Mouse (Mus musculus) limb, embryonic 12.5 days (tissue): ENCODE data around the gene Dnajc22. TPM values are rescaled to one million over a fixed set of nuclear protein-coding genes. Genes with fewer than 3 reads are reported as not detected.
A peak's percentile ranks its signal among the peaks of the same experiment; 100 is the strongest.
"Not testable (repeated sequence)": the region's sequence is repeated elsewhere in the genome, so short reads cannot be mapped to it uniquely, and the experiment has no call there.

Source experiments
- ATAC-seq: fragments of 200-750 bp; cut with Nextera tagmentation; 2 replicates; pipeline ENCODE4 v1.8.0; 2017; ENCODE audit warnings: low read depth, moderate TSS enrichment; ENCODE audit not compliant: insufficient number of reproducible peaks, insufficient read depth, low FRiP score, low TSS enrichment
- H3K27ac ChIP-seq: fragments of 300-500 bp; sonication (generic); 2 replicates; pipeline ENCODE4 v1.5.1; 2016; ENCODE audit warnings: mild to moderate bottlenecking, moderate library complexity
- H3K27me3 ChIP-seq: fragments of 300-500 bp; sonication (generic); 2 replicates; pipeline ENCODE4 v1.6.1; 2016; ENCODE audit warnings: mild to moderate bottlenecking, moderate library complexity
- H3K36me3 ChIP-seq: fragments of 300-500 bp; sonication (generic); 2 replicates; pipeline ENCODE4 v1.6.1; 2016; ENCODE audit warnings: mild to moderate bottlenecking, moderate library complexity
- H3K4me1 ChIP-seq: fragments of 300-500 bp; sonication (generic); replicated peaks from 2 replicates; pipeline ENCODE4 v1.6.1; 2016
- H3K4me2 ChIP-seq: fragments of 300-500 bp; sonication (generic); 2 replicates; pipeline ENCODE4 v1.6.1; 2016; ENCODE audit warnings: mild to moderate bottlenecking, moderate library complexity
- H3K4me3 ChIP-seq: fragments of 300-500 bp; sonication (generic); replicated peaks from 2 replicates; pipeline ENCODE4 v1.5.1; 2016; ENCODE audit warnings: mild to moderate bottlenecking
- H3K9ac ChIP-seq: fragments of 300-500 bp; sonication (generic); replicated peaks from 2 replicates; pipeline ENCODE4 v1.6.1; 2016; ENCODE audit warnings: mild to moderate bottlenecking, moderate library complexity
- H3K9me3 ChIP-seq: fragments of 300-500 bp; sonication (generic); 2 replicates; pipeline ENCODE4 v1.6.1; 2016; ENCODE audit warnings: mild to moderate bottlenecking, moderate library complexity
- WGBS: fragments of 180-500 bp; shearing (Covaris S2); methylation state at CpG from one replicate; pipeline ENCODE4 v1.1.7; 2016; 5-methylcytosine and 5-hydroxymethylcytosine counted together
- polyA plus RNA-seq: library from polyadenylated mRNA; unstranded; fragments of >200 nt; fragmentation: Nextera tagmentation; extraction: Ambion mirVana; gene quantifications from 2 replicates; pipeline ENCODE4 v1.2.1, GENCODE M21; 2016

Dnajc22 gene
- polyA plus RNA-seq, result 1.2 and 1.7 TPM in 2 replicates

DNA sequence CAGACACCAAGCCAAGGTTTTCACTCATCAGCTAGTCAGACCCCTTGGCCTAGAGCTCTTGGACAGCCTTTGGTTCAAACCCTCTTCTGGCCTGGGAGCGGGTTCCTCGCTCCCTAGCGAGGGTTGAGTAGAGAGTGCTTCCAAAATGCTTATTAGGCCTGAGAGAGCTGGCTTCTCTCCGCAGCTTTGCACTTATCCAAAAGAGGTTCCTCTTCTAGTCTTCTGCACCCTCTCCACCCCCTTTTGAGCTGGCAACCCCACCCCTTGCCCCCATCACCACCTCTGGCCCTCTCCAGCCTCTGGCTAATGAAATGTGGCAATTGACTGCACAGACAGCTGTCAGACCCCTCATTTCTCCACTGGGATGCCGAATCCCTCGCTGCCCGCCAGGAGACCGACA is at the start of gene Dnajc22:
TSS of gene Dnajc22 (plus strand) at position 301 of the 400 bp plus-strand sequence.
- WGBS, result 9% methylated on average over 8 of the region's 8 CpGs
- Histone ChIP-seq H3K27ac (no peak within 1 kb of the TSS), H3K4me2 (peak within 1 kb of the TSS; percentile 77), H3K36me3 (no peaks in the 10 kb centered on the region), H3K27me3 (peaks cover 98% of the 10 kb centered on the region), H3K4me1 (peaks cover 43% of the 10 kb centered on the region), H3K4me3 (peak within 1 kb of the TSS; percentile 44), H3K9me3 (no peaks in the 10 kb centered on the region), H3K9ac (peak within 1 kb of the TSS; percentile 51)
- ATAC-seq, result no peak

DNA sequence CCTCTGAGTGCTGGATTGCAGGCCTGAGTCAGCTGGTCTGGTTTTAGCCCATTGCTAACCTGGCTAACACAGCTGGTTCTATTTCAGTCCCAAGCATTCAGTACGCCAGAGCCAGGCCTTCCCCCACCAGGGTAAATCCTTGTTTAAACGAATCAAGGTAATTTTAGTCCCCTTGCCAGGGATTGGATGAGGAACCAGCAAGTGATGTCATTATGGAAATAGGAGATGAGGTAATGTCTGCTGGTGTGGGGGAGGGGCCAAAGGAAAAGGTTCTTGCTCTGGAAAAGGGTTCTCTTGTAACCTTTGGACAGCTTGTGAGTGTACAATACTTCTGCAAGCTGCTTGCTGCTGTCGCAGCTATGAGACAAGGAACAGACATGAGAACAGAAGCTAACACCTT is 48.1 kb upstream of the Dnajc22 start:
- Histone ChIP-seq H3K4me1 (peaks cover 3% of the 10 kb centered on the region; the same call in 1 of the 2 replicates), H3K36me3 (no peaks in the 10 kb centered on the region), H3K27ac (0 out of 2 replicates have a peak overlapping the region, but pooled peaks have one; percentile 24), H3K4me3 (no peak overlapping the region), H3K9ac (no peak overlapping the region), H3K9me3 (no peaks in the 10 kb centered on the region), H3K4me2 (no peak overlapping the region), H3K27me3 (peaks cover 12% of the 10 kb centered on the region)
- ATAC-seq, result no peak
- 36% methylated on average over 3 of the region's 3 CpGs for WGBS

DNA sequence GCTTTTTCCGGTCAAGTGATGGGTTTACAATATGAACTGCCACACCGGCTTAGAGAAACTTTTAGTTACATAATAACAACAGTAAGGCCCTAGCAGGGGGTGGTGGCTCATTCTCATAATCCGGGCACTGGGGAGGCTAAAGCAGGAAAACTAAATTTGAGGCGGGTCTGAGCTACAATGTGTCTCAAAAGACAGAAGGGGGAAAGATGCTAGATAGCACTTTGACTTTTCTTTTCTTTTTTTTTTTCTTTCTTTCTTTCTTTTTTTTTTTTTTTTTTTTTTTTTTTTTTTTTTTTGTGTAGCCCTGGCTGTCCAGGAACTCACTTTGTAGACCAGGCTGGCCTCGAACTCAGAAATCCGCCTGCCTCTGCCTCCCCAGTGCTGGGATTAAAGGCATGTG is 47.2 kb upstream of the Dnajc22 start:
- not testable (repeated sequence) for H3K4me3 ChIP-seq, H3K27ac ChIP-seq, ATAC-seq, H3K36me3 ChIP-seq, H3K9ac ChIP-seq, H3K4me2 ChIP-seq, H3K4me1 ChIP-seq, H3K9me3 ChIP-seq
- WGBS, result 87% methylated on average over 6 of the region's 6 CpGs
- H3K27me3 ChIP-seq, result peaks cover 21% of the 10 kb centered on the region

DNA sequence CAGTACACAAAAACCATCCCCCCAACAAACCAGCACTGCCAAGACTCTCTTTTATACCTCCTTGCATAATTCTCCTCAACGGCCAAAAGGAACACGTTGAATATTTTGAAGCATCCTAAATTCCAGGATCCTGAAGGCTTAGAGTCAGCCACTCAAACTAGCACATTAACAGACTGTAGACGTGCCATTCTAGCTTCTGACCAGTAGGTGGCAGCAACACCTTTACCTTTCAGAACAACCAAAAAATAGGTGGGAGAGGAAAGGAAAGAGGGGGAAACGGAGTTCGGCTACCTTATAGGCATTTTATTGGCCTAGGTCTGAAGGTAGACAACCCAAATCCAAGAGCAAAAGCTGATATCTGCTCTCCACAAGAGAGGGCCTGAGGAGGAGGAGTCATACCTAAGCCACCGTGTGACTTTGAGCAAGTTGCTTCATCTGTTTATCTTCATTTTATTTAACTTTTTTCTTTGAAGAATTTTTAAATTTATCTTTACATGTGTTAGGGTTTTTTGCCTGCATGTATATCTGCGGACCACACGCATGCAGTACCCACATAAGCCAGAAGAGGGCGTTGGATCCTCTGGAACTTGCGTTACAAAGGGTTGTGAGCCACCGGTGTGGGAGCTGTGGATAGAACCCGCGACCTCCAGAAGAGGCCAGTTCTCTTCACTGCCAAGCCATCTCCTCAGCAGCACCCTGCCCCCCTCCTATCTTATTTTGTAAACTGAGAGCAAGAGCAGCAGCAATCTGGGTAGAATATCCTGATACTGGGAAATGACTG is 43.3 kb upstream of the Dnajc22 start:
- ATAC-seq, result no peak
- no peak overlapping the region for H3K4me3 ChIP-seq
- 34% methylated on average over 13 of the region's 13 CpGs for WGBS
- no peak overlapping the region for H3K4me2 ChIP-seq
- peaks cover 16% of the 10 kb centered on the region for H3K4me1 ChIP-seq
- no peak overlapping the region for H3K9ac ChIP-seq
- no peak overlapping the region for H3K27ac ChIP-seq
- H3K36me3 ChIP-seq, result no peaks in the 10 kb centered on the region
- no peaks in the 10 kb centered on the region for H3K9me3 ChIP-seq
- peaks cover 45% of the 10 kb centered on the region for H3K27me3 ChIP-seq

DNA sequence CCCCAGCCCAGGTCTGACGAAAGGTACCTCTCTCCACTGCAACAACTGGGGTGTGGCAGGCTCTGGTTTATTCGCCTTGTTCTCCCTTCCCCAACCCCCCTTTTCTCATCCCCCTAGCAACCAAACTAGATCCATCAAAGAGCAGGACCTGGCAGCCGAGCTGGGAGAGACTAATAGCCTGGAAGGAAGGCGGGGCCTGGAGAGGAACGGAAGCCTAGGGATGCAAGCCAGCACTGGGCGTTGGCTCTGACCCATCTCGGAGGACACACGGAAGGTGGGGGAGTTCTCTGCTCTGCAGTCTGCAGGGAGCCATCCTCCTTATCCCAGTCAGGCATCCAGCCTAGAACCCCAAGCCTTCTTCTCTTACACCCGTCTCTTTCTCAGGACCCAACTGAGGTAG is 39.6 kb upstream of the Dnajc22 start:
- no peak for ATAC-seq

DNA sequence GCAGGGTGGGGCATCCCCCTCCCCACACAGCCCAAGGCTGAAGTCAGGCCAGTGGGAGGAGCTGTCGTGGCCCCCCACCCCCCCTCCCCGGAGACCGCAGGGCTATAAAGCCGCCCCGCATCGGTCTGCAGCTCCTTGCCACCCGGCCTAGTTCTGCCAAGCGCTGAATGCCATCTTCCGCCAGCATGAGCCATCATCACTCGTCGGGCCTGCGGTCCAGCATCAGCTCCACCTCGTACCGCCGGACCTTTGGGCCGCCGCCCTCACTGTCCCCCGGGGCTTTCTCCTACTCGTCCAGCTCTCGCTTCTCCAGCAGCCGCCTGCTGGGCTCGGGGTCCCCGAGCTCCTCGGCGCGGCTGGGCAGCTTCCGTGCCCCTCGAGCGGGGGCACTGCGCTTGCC is 37.9 kb upstream of the Dnajc22 start, which contains the start of gene Prph:
TSS of gene Prph (plus strand) at position 135 of the 400 bp plus-strand sequence.
- H3K4me1 ChIP-seq, result peaks cover 34% of the 10 kb centered on the region
- no peak for ATAC-seq
- H3K27ac ChIP-seq, result no peak within 1 kb of the TSS
- WGBS, result 3% methylated on average over 30 of the region's 30 CpGs
- H3K9ac ChIP-seq, result peak within 1 kb of the TSS; percentile 47
- no peaks in the 10 kb centered on the region for H3K36me3 ChIP-seq
- no peaks in the 10 kb centered on the region; the same call in 1 of the 2 replicates for H3K9me3 ChIP-seq
- peak within 1 kb of the TSS; percentile 39 for H3K4me3 ChIP-seq
- H3K27me3 ChIP-seq, result peaks cover 94% of the 10 kb centered on the region
- H3K4me2 ChIP-seq, result peak within 1 kb of the TSS; percentile 64

More for the DNA sequence above, 39.6 kb upstream of the Dnajc22 start:
- Histone ChIP-seq H3K36me3 (no peaks in the 10 kb centered on the region), H3K9ac (no peak overlapping the region), H3K27ac (no peak overlapping the region), H3K4me2 (no peak overlapping the region), H3K4me3 (no peak overlapping the region), H3K9me3 (no peaks in the 10 kb centered on the region), H3K4me1 (peaks cover 34% of the 10 kb centered on the region), H3K27me3 (peaks cover 83% of the 10 kb centered on the region)
- 8% methylated on average over 9 of the region's 9 CpGs for whole genome bisulfite sequencing

DNA sequence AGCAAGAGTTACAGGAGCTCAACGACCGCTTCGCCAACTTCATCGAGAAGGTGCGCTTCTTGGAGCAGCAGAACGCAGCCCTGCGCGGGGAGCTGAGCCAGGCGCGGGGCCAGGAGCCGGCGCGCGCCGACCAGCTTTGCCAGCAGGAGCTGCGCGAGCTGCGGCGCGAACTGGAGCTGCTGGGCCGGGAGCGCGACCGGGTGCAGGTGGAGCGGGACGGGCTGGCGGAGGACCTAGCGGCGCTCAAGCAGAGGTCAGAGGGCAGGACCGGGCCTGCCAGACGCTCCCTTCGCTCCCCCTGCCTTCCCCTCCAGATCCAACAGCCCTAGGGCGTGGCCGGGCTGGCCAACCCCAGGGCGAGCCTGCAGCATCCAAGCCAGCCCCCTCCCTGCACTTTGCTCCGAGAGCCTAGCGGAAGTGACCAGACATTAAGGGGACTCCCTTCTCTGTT is 37.4 kb upstream of the Dnajc22 start:
- Histone ChIP-seq H3K27me3 (peaks cover 93% of the 10 kb centered on the region), H3K36me3 (no peaks in the 10 kb centered on the region), H3K4me1 (peaks cover 34% of the 10 kb centered on the region), H3K4me2 (peak overlapping the region; percentile 64), H3K9ac (peak overlapping the region; percentile 47), H3K4me3 (peak overlapping the region; percentile 39), H3K9me3 (no peaks in the 10 kb centered on the region; the same call in 1 of the 2 replicates), H3K27ac (no peak overlapping the region)
- WGBS, result under 1% methylated on average over 37 of the region's 37 CpGs
- ATAC-seq, result 0 out of 2 replicates have a peak, but pooled peaks have one; percentile 24

DNA sequence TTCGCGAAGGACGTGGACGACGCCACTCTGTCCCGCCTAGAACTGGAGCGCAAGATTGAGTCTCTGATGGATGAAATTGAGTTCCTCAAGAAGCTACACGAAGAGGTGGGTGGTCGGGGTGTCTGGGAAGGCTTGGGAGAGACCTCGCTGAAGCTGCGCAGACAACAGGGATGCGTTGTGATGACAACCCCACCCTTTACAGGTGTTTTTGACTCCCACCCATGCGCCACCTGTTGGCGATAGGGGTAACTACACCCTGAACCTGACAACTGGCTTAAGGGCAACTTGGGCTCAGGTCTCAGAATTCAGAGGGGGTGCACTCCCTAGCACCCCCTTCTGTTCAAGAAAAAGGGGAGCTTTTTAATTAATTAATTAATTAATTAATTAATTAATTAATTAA is 36.6 kb upstream of the Dnajc22 start:
- ATAC-seq, result no peak
- H3K4me2 ChIP-seq, result peak overlapping the region; percentile 64; the same call in 1 of the 2 replicates
- WGBS, result 6% methylated on average over 14 of the region's 14 CpGs
- H3K4me1 ChIP-seq, result peaks cover 34% of the 10 kb centered on the region
- peaks cover 95% of the 10 kb centered on the region for H3K27me3 ChIP-seq
- no peaks in the 10 kb centered on the region; the same call in 1 of the 2 replicates for H3K9me3 ChIP-seq
- H3K9ac ChIP-seq, result no peak overlapping the region
- H3K36me3 ChIP-seq, result no peaks in the 10 kb centered on the region
- peak overlapping the region; percentile 39 for H3K4me3 ChIP-seq
- no peak overlapping the region for H3K27ac ChIP-seq

DNA sequence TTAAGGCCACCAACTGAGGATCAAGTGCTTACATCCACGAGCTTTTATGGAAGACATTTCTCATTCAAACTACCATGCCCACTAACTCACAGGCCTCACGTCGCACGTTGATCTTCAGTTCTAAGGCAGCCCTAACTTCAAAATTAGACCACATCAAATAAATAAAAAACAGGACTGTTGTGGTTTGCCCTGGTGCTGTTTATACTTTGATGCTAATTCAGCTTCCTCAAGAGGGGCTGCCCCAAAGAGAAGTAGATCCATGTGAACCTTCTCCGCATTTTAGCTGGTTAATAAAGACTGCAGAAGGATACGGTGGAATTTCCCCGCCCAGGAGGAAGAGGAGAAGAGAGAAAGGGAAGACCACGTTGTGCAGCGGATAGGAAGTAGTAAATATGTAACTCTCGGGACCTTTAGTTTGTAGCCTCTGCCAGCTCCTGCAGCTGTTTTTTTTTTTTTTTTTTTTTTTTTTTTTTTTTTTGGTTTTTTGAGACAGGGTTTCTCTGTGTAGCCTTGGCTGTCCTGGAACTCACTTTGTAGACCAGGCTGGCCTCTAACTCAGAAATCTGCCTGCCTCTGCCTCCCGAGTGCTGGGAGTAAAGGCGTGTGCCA is 27.3 kb upstream of the Dnajc22 start:
- Histone ChIP-seq H3K27me3 (peaks cover 49% of the 10 kb centered on the region), H3K9me3 (no peaks in the 10 kb centered on the region), H3K36me3 (no peaks in the 10 kb centered on the region), H3K4me3 (no peak overlapping the region), H3K4me1 (no peaks in the 10 kb centered on the region), H3K9ac (no peak overlapping the region), H3K27ac (no peak overlapping the region), H3K4me2 (no peak overlapping the region)
- ATAC-seq, result no peak
- 73% methylated on average over 12 of the region's 12 CpGs for WGBS

DNA sequence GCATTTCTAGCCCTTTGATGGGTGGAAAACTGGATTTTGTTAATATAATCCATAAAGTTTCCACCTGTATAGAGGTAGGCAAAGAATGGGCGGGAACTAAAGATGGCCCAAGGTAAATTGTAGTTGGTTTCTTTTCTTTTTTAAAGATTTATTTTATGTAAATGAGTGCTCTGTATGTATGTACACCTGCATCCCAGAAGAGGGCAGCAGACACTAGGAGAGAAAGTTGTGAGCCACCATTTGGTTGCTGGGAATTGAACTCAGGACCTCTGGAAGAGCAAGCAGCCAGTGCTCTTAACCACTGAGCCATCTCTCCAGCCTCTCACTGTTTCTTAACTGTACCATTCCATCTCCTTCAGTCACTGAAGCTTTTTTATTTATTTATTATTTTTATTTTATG is 21.0 kb upstream of the Dnajc22 start:
- Histone ChIP-seq H3K4me3 (no peak overlapping the region), H3K27ac (no peak overlapping the region), H3K4me1 (peaks cover 13% of the 10 kb centered on the region), H3K36me3 (peaks cover 7% of the 10 kb centered on the region), H3K27me3 (peaks cover 13% of the 10 kb centered on the region), H3K4me2 (no peak overlapping the region), H3K9me3 (0 out of 2 replicates have a peak, but pooled peaks cover 3% of the 10 kb centered on the region), H3K9ac (no peak overlapping the region)
- no peak for ATAC-seq
- 80% methylated on average over 1 of the region's 1 CpGs for WGBS

DNA sequence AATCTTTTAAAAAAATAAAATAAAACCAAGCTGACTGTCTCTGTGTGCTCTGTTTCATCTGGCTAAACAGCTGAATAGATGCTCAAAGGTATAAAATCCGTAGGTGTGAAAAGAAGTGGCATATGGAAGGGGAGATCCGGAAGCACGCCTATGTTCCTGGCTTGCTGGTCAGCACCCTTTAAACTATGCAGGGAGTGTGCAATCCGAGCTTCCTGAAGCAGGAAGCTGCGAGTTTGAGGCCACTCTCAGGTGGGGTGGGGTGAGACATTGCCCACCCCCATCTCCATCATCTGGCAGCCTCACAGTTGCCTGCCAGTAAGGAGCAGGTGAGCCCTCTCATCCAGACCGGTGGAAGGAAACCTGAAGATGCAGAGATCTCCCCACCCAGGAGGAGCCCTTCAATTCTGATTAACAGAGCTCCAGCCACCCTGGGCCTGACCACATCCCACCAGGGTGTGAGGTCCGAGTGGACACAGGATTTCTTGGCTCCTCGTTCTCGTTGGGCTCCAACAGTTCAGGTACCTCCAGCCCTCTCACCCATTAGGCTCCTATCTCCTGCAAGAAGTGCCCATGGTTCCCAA is 18.9 kb upstream of the Dnajc22 start, which contains the start of gene Troap:
TSS of gene Troap (plus strand) at position 557 of the 581 bp plus-strand sequence.
- H3K4me3 ChIP-seq, result peak within 1 kb of the TSS; percentile 58
- H3K9me3 ChIP-seq, result 0 out of 2 replicates have a peak, but pooled peaks cover 3% of the 10 kb centered on the region
- WGBS, result 16% methylated on average over 9 of the region's 9 CpGs
- H3K4me1 ChIP-seq, result peaks cover 20% of the 10 kb centered on the region
- peak; percentile 27; the same call in 1 of the 2 replicates for ATAC-seq
- peaks cover 28% of the 10 kb centered on the region for H3K36me3 ChIP-seq
- H3K27me3 ChIP-seq, result peaks cover 4% of the 10 kb centered on the region; the same call in 1 of the 2 replicates
- H3K4me2 ChIP-seq, result peak within 1 kb of the TSS; percentile 84
- H3K9ac ChIP-seq, result peak within 1 kb of the TSS; percentile 69
- peak within 1 kb of the TSS; percentile 95 for H3K27ac ChIP-seq
